Mouse (Mus musculus): Measurements from ENCODE around the gene Hibadh. TPM values are rescaled to one million over a fixed set of nuclear protein-coding genes. Genes with fewer than 3 reads are reported as not detected.

Hibadh gene
- polyA plus RNA-seq (2015; fragmentation: Illumina TruSeq; extraction: RNeasy Lipid Tissue Mini Kit (QIAGEN cat#74804); ENCODE audit: low read depth, low replicate concordance): 84.0 TPM

GRCm38 (mm10) chr6:52640224-52640712, at the start of gene Hibadh:
Gene Hibadh (minus strand): TSS chr6:52640389.

Other genes with a start within 250 kb of the Hibadh start
- gene Tax1bp1, start 73.3 kb upstream of the Hibadh start, polyA plus RNA-seq (2015; fragmentation: Illumina TruSeq; extraction: RNeasy Lipid Tissue Mini Kit (QIAGEN cat#74804); ENCODE audit: low read depth, low replicate concordance): 110 TPM

Data from brain, adult 10 weeks (tissue).